Comparison of ENCODE assay signal across 27 mouse cellular contexts in genomic region chr6:8623045-8623444, GRCm38 (mm10).
DNase-seq lines count a peak whose midpoint lies in the region; ATAC-seq and TF ChIP-seq lines count a peak whose summit lies in the region.
"Had no signal": no experiment of that assay in that cellular context is flagged by ENCODE, and none has a peak within 500 bp of the region (broad histone marks: within the 10 kb centered on the region; RNA-seq: fewer than 3 reads in every experiment).

No protein-coding gene starts in this region.

- no peaks in the 10 kb centered on the region for H3K36me3 ChIP-seq in heart, embryonic 10.5 days
- H3K36me3 ChIP-seq: embryonic facial prominence, embryonic 12.5 days; forebrain, embryonic 10.5 days; forebrain, embryonic 15.5 days; heart, embryonic 12.5 days; intestine, embryonic 15.5 days; liver, embryonic 15.5 days; midbrain, embryonic 10.5 days; midbrain, embryonic 15.5 days had no signal

- TF ChIP-seq CTCF in Patski (IDR thresholded peaks at IDR 0.05) = no peak

- H3K4me1 ChIP-seq in heart, embryonic 10.5 days = no peaks in the 10 kb centered on the region
- H3K4me1 ChIP-seq: embryonic facial prominence, embryonic 12.5 days; forebrain, embryonic 15.5 days; intestine, embryonic 15.5 days; liver, embryonic 15.5 days; midbrain, embryonic 15.5 days had no signal

- no peak overlapping the region for H3K27ac ChIP-seq in heart, embryonic 10.5 days
- H3K27ac ChIP-seq: embryonic facial prominence, embryonic 12.5 days; forebrain, embryonic 10.5 days; forebrain, embryonic 15.5 days; hindbrain, postnatal 0 days; intestine, embryonic 15.5 days; liver, embryonic 15.5 days; midbrain, embryonic 10.5 days; midbrain, embryonic 15.5 days; stomach, postnatal 0 days had no signal

- peak; percentile 28 for DNase-seq in heart, adult 11 months
- DNase-seq in heart, embryonic 10.5 days (ENCODE audit: low spot score) = no peak
- DNase-seq in 416B (ENCODE audit: low read depth) = peak; percentile 88
- no peak for DNase-seq in Patski (ENCODE audit: low read depth, low spot score)
- DNase-seq in telencephalon, adult 2 months (ENCODE audit: low read depth, low spot score) = peak; percentile 64
- no peak for DNase-seq in heart, postnatal 10 days
- no peak for DNase-seq in urinary bladder, postnatal 4 days (ENCODE audit: low spot score in 2 of 2)
- DNase-seq: adrenal gland, adult 8-10 months; cerebellum, adult 9-11 months; embryo, embryonic 11 days; gastrocnemius, postnatal 10 days; kidney, adult 2 months; layer of hippocampus, postnatal 36 days; lung, embryonic 14.5 days; right cerebral cortex, postnatal 25 days; thymus, adult 2 months; thymus, postnatal 4 days had no signal

- CTCF ChIA-PET in Patski (lab: Charles Lee) = no interaction called here

- peak; percentile 82 for ATAC-seq in Patski
- ATAC-seq: forebrain, embryonic 15.5 days; hindbrain, postnatal 0 days; intestine, embryonic 15.5 days; midbrain, embryonic 15.5 days had no signal

- H3K27me3 ChIP-seq in heart, embryonic 10.5 days (ENCODE audit: insufficient read depth, poor library complexity, severe bottlenecking) = no peaks in the 10 kb centered on the region
- no peaks in the 10 kb centered on the region for H3K27me3 ChIP-seq in Patski
- H3K27me3 ChIP-seq: embryonic facial prominence, embryonic 12.5 days; forebrain, embryonic 15.5 days; heart, embryonic 12.5 days; intestine, embryonic 15.5 days; liver, embryonic 15.5 days; midbrain, embryonic 15.5 days had no signal

- no peaks in the 10 kb centered on the region for H3K9me3 ChIP-seq in heart, embryonic 10.5 days
- H3K9me3 ChIP-seq: forebrain, embryonic 10.5 days; forebrain, embryonic 15.5 days; intestine, embryonic 15.5 days; liver, embryonic 15.5 days; midbrain, embryonic 10.5 days; midbrain, embryonic 15.5 days had no signal

- no peak overlapping the region for H3K4me3 ChIP-seq in heart, embryonic 10.5 days
- H3K4me3 ChIP-seq: embryonic facial prominence, embryonic 12.5 days; forebrain, embryonic 10.5 days; forebrain, embryonic 15.5 days; heart, embryonic 12.5 days; intestine, embryonic 15.5 days; liver, embryonic 15.5 days; midbrain, embryonic 10.5 days; midbrain, embryonic 15.5 days had no signal

- POLR2A ChIA-PET in Patski (lab: Charles Lee) = no interaction called here

- WGBS in heart, embryonic 10.5 days = 75% methylated on average over 3 of the region's 3 CpGs

- intact Hi-C loops in heart, postnatal 10 days (cut with DNase I) = no loop called here

- in situ Hi-C loops in Patski (cut with MboI; ENCODE audit: low pct_unique_long_range_greater_than_20kb) = no loop called here

Comparison
In these comparisons a context has a peak if more than half of its experiments do, and no peak if none do; other contexts are left out.
1. DNase-seq: peak in heart, adult 11 months (single experiment), 416B (single experiment) and telencephalon, adult 2 months (single experiment); none in heart, embryonic 10.5 days (single experiment), Patski (single experiment), heart, postnatal 10 days (0 of 2) and urinary bladder, postnatal 4 days (0 of 2).